Mouse (Mus musculus) G1E-ER4 (cell line): ENCODE measurements at regions not wholly inside any gene's neighbourhood (a gene's known extent, or its start where the extent isn't known, plus 50 kb on each side); places are given as distances from the start of the nearest gene placed in this dataset.

Experiments used
- GATA1 ChIP-seq: IDR thresholded peaks from one replicate; pipeline ENCODE4 v1.8.0; 2012; ENCODE audit warnings: low read length, inconsistent platforms

DNA sequence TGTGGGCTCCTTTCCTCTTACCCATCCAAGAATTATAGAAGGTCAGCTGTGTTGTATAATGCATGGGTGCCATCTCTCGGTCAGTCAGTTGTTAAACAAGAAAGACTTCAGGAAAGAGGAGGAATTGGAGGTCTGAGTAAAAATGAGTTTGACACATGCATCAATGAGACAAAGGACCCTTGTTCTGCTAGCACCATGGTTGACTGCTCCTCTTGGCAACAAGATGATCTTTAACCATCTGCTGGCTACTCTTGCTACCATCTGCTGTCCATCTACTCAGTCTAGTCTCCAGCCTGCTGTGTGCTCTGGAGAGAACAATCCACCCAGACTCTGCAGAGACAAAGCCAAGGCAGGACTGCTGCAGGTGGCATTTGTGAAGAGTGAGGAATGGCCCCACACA, 267.2 kb upstream of the Thsd7b start:
- TF ChIP-seq GATA1, result no peak

- TF ChIP-seq GATA1, result no peak
Measured at GRCm38 (mm10) chr1:129002286-129002685, 270.8 kb upstream of the Thsd7b start.

- TF ChIP-seq GATA1, result no peak
Measured at GRCm38 (mm10) chr1:129001766-129002165, 271.3 kb upstream of the Thsd7b start.

GRCm38 (mm10) chr1:128999741-129000517, 273.2 kb upstream of the Thsd7b start:
- TF ChIP-seq GATA1, result no peak

DNA sequence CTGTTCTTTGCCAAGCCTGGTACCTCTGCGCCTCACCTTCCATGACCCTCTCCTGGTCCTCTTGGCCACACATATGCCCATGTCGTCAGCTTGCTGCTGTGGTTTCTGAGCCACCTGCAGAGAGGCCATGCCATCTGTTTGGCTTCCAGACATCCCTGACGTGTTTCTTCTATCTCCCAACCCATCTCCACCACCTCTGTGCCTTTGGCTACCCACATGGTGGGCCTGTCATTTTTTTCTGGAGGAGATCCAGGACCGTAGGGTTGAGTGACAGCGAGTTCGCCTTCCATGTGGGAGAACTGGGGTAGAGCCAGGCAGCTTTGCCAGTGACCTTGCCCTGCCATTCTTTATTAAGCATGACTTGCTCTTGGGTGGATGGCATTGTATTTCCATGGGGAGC, 278.4 kb upstream of the Thsd7b start:
- no peak for TF ChIP-seq GATA1

GRCm38 (mm10) chr1:128983411-128983810, 289.7 kb upstream of the Thsd7b start:
- TF ChIP-seq GATA1, result no peak

DNA sequence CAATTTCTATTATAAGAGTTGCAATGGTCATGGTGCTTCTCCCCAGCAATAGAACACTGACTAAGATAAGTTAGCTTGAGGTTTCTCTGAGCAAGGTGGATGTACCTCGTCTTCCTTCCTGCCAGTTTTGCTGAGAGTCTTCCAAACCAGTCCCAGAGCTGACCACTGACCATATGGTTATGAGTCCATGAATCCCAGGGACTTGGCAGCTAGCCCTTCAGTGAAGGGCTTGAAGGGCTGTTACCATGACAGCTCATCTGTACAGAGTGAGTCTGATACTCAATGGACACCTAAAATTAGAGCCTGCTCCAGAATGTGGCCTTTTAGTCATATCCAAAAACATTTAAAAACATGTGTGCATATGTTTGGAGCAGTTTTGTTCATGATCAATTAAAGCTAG, 297.5 kb upstream of the Thsd7b start:
- TF ChIP-seq GATA1, result no peak

DNA sequence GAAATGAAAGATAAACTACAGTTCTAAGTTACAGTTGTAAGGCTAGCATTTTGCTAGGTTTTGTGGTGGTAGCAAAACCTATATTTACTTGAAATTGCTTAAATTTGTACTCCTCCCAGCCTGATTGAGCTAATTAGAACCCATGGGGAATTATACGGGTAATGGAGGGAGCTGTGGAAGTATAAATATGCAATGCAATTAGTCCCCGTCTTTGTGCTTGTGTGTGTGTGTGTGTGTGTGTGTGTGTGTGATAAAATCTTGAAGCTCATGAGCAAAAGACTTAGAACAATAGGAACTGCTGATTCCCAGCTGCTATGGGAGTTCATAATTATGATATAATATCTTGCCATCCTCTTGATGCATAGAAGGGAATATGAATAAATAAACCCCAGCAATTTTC, 321.7 kb upstream of the Thsd7b start:
- TF ChIP-seq GATA1, result no peak

GRCm38 (mm10) chr1:128950512-128950911, 322.6 kb upstream of the Thsd7b start:
- TF ChIP-seq GATA1, result no peak

DNA sequence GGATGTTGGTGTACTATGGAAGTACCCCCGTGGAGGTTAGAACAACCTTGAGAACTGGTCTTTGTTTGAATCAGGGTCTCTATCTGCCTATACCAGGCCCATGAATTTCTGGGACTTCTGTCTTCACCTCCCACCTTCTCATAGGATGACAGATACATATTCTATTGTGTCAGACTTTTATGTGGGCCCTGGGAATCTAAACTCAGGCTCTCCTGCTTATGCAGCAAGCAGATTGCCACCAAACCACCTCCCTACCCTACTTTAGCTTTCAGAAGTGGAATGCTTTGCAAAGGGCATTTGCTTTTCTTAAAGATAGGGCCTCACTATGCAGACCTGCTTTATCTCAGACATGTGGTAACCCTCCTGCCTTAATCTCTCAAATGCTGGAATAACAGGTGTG, 322.7 kb upstream of the Cxcr4 start:
- no peak for TF ChIP-seq GATA1

DNA sequence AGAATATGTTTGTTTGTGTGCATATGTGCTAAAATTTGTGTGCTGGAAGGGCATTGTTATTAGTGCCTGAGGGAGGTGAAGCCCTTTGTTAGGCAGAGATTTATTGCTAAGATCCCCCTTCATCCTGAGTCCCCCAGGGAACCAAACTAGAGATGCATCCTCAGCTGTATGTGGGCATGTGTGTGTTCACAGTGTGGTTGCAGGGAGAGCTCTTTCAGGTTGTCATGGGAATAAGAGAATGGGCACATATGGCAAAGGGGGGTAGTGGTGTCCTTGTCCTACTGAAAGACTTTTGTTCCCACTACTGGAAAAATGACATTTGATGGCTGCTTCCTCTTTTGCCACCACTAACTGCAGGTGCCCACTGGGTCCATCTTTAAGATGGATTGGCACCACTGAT, 320.4 kb upstream of the Cxcr4 start:
- no peak for TF ChIP-seq GATA1

DNA sequence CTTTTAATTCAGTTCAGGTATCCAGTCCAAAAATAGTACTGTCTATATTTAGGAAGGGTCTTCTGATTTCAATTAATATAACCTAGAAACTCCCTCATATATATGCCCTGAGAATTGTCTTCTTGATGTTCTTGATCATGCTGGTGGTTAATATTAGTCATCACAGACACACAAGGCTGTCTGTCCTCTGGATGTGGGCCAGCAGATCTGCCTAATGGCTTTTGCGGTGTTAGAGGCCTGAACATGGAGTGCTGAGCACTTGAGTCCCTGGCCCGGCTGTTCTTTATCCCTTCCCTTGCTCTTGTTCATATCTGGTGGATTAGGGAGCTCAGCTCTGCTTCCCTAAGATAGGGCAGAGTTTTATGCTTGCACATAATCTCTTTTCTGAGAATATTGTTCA, 315.5 kb upstream of the Cxcr4 start:
- no peak for TF ChIP-seq GATA1

- no peak for TF ChIP-seq GATA1
Measured at GRCm38 (mm10) chr1:128898025-128898424, 305.9 kb upstream of the Cxcr4 start.

DNA sequence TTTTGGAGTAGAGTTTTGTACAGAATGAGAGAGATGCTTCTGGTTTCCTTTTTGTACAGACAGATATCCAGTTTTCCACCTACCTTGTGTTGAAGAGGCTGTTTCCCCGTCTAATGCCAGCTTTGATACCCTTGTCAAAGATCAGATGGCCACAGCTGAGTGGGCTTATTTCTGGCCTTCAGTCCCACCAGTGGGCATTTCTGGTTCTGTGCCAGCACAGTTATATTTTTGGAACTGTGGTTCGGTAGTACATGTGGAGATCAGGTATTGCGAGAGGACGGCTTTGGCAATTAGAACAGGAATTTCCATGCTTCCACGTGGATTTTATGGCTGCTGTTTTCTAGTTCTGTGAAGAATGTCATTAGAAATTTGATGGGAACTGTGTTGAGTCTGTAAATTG, 302.5 kb upstream of the Cxcr4 start:
- TF ChIP-seq GATA1, result no peak

DNA sequence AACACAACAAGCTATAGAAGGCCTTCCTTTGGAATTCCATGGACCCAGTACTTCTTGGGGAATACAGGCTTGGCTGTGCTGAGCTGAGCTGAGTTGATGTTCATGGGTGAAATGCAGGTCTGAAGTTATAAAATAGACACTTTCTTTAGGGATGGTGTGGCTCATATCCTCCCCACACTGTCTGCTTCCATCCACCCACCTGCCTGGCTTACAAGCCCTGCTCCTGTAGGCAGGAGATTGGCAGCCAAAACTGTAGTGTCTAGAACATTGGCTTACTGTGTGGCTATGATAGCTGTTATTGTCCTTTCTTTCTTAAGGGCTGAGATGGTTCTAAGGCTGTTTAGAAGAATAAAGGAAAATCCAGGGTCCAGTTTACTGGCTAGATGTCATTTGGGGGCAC, 286.2 kb upstream of the Cxcr4 start:
- TF ChIP-seq GATA1, result no peak

- TF ChIP-seq GATA1, result no peak
Measured at GRCm38 (mm10) chr1:128875289-128875688, 283.2 kb upstream of the Cxcr4 start.

GRCm38 (mm10) chr1:128874190-128874589, 282.1 kb upstream of the Cxcr4 start:
- TF ChIP-seq GATA1, result no peak

DNA sequence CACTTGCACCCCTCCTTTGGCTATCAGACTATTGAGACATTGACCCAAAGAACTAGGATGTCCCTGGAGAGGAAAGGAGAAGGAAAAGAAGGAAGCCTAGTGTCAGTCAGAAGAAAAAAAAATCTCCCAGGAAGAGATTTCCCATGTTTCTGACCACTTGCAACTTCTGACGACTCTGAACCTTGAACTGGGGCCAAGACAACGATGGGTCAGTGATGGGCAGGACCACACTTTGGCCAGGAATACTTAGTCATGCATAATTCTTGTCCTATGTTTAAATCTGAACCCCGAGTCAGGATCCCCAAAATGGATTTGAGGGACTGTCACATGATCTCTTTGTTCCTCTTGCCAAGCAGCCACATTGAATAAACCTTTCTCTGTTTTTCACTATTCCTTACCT, 276.7 kb upstream of the Cxcr4 start:
- TF ChIP-seq GATA1, result no peak
